Mouse (Mus musculus): ENCODE results near the gene Kazald1. TPM values are rescaled to one million over a fixed set of nuclear protein-coding genes. Genes with fewer than 3 reads are reported as not detected.

Kazald1 gene
- 5.3 and 6.1 TPM in 2 replicates for polyA plus RNA-seq (2012; rRNA removed)

- Histone ChIP-seq H3K27ac (ENCODE audit: control insufficient read depth, insufficient read depth, low read depth, low read length) (peak within 1 kb of the TSS; percentile 99), H3K36me3 (ENCODE audit: control insufficient read depth, insufficient read depth, low read length) (no peaks in the 10 kb centered on the region), H3K27me3 (ENCODE audit: control insufficient read depth, insufficient read depth, low read length) (no peaks in the 10 kb centered on the region), H3K4me1 (ENCODE audit: control insufficient read depth, insufficient read depth, low read length) (peaks cover 34% of the 10 kb centered on the region), H3K4me3 (ENCODE audit: control insufficient read depth, low read depth, low read length) (peak within 1 kb of the TSS; percentile 95)
- no peak for TF ChIP-seq CTCF (IDR thresholded peaks at IDR 0.05; ENCODE audit: control insufficient read depth, insufficient read depth, insufficient replicate concordance, low read depth, low read length)
- TF ChIP-seq POLR2A (IDR thresholded peaks at IDR 0.05; ENCODE audit: control insufficient read depth, low read depth, low read length), result peak; percentile 93
These were observed at the start of gene Kazald1 for GRCm38 (mm10) chr19:45074580-45075322. TSS of gene Kazald1 (plus strand) at chr19:45075241.

GRCm38 (mm10) chr19:45025937-45026568 lies 49.0 kb upstream of the Kazald1 start:
- no peaks in the 10 kb centered on the region; the same call in 1 of the 2 replicates for H3K27me3 ChIP-seq (ENCODE audit: control insufficient read depth, insufficient read depth, low read length)
- H3K27ac ChIP-seq (ENCODE audit: control insufficient read depth, insufficient read depth, low read depth, low read length), result no peak overlapping the region
- peaks cover 30% of the 10 kb centered on the region for H3K4me1 ChIP-seq (ENCODE audit: control insufficient read depth, insufficient read depth, low read length)
- H3K4me3 ChIP-seq (ENCODE audit: control insufficient read depth, low read depth, low read length), result no peak overlapping the region
- H3K36me3 ChIP-seq (ENCODE audit: control insufficient read depth, insufficient read depth, low read length), result no peaks in the 10 kb centered on the region
- TF ChIP-seq POLR2A (IDR thresholded peaks at IDR 0.05; ENCODE audit: control insufficient read depth, low read depth, low read length) (no peak), CTCF (IDR thresholded peaks at IDR 0.05; ENCODE audit: control insufficient read depth, insufficient read depth, insufficient replicate concordance, low read depth, low read length) (no peak)

GRCm38 (mm10) chr19:45026958-45027670 lies 47.9 kb upstream of the Kazald1 start:
- Histone ChIP-seq H3K4me1 (ENCODE audit: control insufficient read depth, insufficient read depth, low read length) (peaks cover 30% of the 10 kb centered on the region), H3K27me3 (ENCODE audit: control insufficient read depth, insufficient read depth, low read length) (no peaks in the 10 kb centered on the region; the same call in 1 of the 2 replicates), H3K27ac (ENCODE audit: control insufficient read depth, insufficient read depth, low read depth, low read length) (0 out of 2 replicates have a peak overlapping the region, but pooled peaks have one; percentile 16), H3K36me3 (ENCODE audit: control insufficient read depth, insufficient read depth, low read length) (no peaks in the 10 kb centered on the region), H3K4me3 (ENCODE audit: control insufficient read depth, low read depth, low read length) (no peak overlapping the region)
- TF ChIP-seq POLR2A (IDR thresholded peaks at IDR 0.05; ENCODE audit: control insufficient read depth, low read depth, low read length) (no peak), CTCF (IDR thresholded peaks at IDR 0.05; ENCODE audit: control insufficient read depth, insufficient read depth, insufficient replicate concordance, low read depth, low read length) (no peak)

GRCm38 (mm10) chr19:45027848-45028247 lies 47.2 kb upstream of the Kazald1 start:
- TF ChIP-seq CTCF (IDR thresholded peaks at IDR 0.05; ENCODE audit: control insufficient read depth, insufficient read depth, insufficient replicate concordance, low read depth, low read length), result no peak
- no peaks in the 10 kb centered on the region; the same call in 1 of the 2 replicates for H3K27me3 ChIP-seq (ENCODE audit: control insufficient read depth, insufficient read depth, low read length)
- no peak overlapping the region for H3K4me3 ChIP-seq (ENCODE audit: control insufficient read depth, low read depth, low read length)
- no peaks in the 10 kb centered on the region for H3K36me3 ChIP-seq (ENCODE audit: control insufficient read depth, insufficient read depth, low read length)
- peaks cover 30% of the 10 kb centered on the region for H3K4me1 ChIP-seq (ENCODE audit: control insufficient read depth, insufficient read depth, low read length)
- 0 out of 2 replicates have a peak overlapping the region, but pooled peaks have one; percentile 16 for H3K27ac ChIP-seq (ENCODE audit: control insufficient read depth, insufficient read depth, low read depth, low read length)

GRCm38 (mm10) chr19:45028746-45029145 lies 46.3 kb upstream of the Kazald1 start:
- TF ChIP-seq POLR2A (IDR thresholded peaks at IDR 0.05; ENCODE audit: control insufficient read depth, low read depth, low read length), result no peak
- H3K27ac ChIP-seq (ENCODE audit: control insufficient read depth, insufficient read depth, low read depth, low read length), result peak overlapping the region; percentile 14; the same call in 1 of the 2 replicates
- H3K4me3 ChIP-seq (ENCODE audit: control insufficient read depth, low read depth, low read length), result 0 out of 2 replicates have a peak overlapping the region, but pooled peaks have one; percentile 14
- H3K4me1 ChIP-seq (ENCODE audit: control insufficient read depth, insufficient read depth, low read length), result peaks cover 26% of the 10 kb centered on the region
- no peaks in the 10 kb centered on the region; the same call in 1 of the 2 replicates for H3K27me3 ChIP-seq (ENCODE audit: control insufficient read depth, insufficient read depth, low read length)
- H3K36me3 ChIP-seq (ENCODE audit: control insufficient read depth, insufficient read depth, low read length), result no peaks in the 10 kb centered on the region

- Histone ChIP-seq H3K27me3 (ENCODE audit: control insufficient read depth, insufficient read depth, low read length) (no peaks in the 10 kb centered on the region), H3K4me3 (ENCODE audit: control insufficient read depth, low read depth, low read length) (no peak overlapping the region), H3K4me1 (ENCODE audit: control insufficient read depth, insufficient read depth, low read length) (peaks cover 21% of the 10 kb centered on the region), H3K36me3 (ENCODE audit: control insufficient read depth, insufficient read depth, low read length) (no peaks in the 10 kb centered on the region), H3K27ac (ENCODE audit: control insufficient read depth, insufficient read depth, low read depth, low read length) (no peak overlapping the region)
- no peak for TF ChIP-seq CTCF (IDR thresholded peaks at IDR 0.05; ENCODE audit: control insufficient read depth, insufficient read depth, insufficient replicate concordance, low read depth, low read length)
- TF ChIP-seq POLR2A (IDR thresholded peaks at IDR 0.05; ENCODE audit: control insufficient read depth, low read depth, low read length), result no peak
These were observed 45.5 kb upstream of the Kazald1 start for GRCm38 (mm10) chr19:45029571-45029970.

- peaks cover 17% of the 10 kb centered on the region for H3K4me1 ChIP-seq (ENCODE audit: control insufficient read depth, insufficient read depth, low read length)
- H3K36me3 ChIP-seq (ENCODE audit: control insufficient read depth, insufficient read depth, low read length), result no peaks in the 10 kb centered on the region
- H3K27ac ChIP-seq (ENCODE audit: control insufficient read depth, insufficient read depth, low read depth, low read length), result no peak overlapping the region
- no peaks in the 10 kb centered on the region for H3K27me3 ChIP-seq (ENCODE audit: control insufficient read depth, insufficient read depth, low read length)
- TF ChIP-seq POLR2A (IDR thresholded peaks at IDR 0.05; ENCODE audit: control insufficient read depth, low read depth, low read length) (no peak), CTCF (IDR thresholded peaks at IDR 0.05; ENCODE audit: control insufficient read depth, insufficient read depth, insufficient replicate concordance, low read depth, low read length) (peak; percentile 91)
- no peak overlapping the region for H3K4me3 ChIP-seq (ENCODE audit: control insufficient read depth, low read depth, low read length)
These were observed 44.9 kb upstream of the Kazald1 start for GRCm38 (mm10) chr19:45030111-45030510.

All from testis, adult 2 months (tissue).